Mouse (Mus musculus) telencephalon, adult 2 months (tissue): ENCODE measurements around the gene Gng8.

Experiments used
- DNase-seq: peaks from one replicate; pipeline ENCODE4 v3.0.0-alpha.2; 2011; ENCODE audit warnings: low read depth, low spot score

Gene Gng8

DNA sequence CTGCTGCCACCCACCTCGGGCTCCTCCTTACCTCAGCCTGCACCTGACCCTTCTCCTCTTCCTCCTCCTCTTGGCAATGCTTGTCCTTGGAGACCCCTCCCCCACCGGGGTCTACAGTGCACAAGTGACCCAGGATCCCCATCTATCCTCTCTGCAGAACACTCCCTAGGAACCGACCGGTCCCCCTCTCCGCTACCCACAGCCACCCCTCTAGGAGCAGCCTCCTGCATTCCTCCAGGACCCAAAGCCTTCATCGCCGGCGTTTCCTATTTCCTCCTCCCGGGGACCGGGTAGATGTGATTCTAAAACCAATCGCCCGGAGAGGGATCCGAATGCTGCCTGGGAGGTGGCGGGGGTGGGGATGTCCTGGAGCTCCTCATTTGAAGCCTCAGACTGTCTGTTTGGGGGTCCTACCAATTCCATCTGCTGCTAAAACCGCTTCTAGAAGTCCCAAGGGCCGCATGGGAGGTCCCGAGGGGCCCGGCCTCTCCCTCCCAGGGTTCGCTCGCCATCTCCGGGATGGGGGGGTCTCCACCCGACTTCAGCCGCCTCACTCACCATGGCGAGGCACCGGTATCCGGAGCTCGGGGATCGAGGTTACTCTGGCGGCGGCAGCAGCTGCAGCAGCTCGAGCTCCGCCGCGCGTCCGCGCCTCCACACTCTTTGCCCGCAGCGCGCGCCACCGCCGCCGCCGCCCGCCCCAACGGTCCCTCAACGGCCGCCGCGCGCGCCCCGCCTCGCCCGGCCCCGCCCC, 31.9 kb downstream of the Gng8 start:
- no peak for DNase-seq

DNA sequence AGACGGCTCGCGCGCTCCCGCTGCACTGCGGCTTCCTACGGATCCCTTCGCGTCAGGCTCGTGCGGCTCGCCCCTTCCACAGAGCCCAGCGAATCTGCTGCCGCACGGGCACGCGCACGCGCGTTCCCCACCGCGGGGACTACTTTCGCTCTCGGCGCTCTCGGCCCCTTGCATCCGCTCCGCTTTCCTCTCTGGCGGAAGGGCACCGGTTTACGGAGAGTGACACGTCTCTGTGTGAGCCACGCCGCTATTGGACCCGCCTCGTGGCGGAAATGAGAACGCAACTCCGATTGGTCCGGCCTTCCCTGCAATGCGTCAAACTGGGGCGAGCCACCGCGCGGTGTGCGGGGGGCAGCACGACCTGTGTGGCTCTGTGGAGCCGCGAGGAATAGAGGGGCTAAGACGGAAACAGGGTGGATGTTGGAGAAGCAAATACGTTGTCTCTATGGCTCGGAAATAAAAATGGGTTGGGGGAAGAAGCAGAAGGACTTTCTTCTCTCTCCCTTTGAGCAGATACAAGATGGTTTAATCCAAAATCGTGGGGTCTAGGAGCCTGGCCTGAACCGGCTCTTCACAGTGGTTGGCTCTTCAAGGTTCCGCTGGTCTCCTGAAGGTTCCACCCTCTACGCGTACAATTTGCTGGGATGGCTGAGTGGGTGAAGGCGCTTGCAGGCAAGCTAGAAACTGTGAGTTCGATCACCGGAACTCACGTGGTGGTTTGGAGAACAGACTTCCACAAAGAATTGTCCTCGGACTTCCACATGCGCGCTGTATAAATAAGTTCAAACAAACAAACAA, 32.6 kb downstream of the Gng8 start, which contains the start of gene Calm3:
TSS of gene Calm3 (minus strand) at position 78 of the 798 bp plus-strand sequence.
- peak; percentile 99 for DNase-seq

DNA sequence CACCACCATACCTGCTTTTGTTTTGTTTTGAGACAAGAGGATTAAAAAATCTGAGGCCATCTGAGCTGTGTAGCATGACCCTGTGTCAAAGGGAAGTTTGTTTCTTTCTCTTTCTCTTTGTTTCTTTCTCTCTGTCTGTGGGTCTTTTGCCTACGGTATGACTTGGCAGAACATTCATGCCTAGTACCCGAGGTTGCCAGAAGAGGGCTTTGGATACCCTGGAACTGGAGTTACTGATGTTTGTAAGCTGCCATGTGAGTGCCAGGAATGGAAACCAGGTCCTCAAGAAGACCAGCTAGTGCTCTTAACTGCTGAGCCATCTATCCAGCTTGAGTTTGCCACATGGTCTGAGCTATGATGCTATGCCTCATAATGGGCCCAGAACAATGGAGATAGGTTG, 36.8 kb downstream of the Gng8 start:
- no peak for DNase-seq

DNA sequence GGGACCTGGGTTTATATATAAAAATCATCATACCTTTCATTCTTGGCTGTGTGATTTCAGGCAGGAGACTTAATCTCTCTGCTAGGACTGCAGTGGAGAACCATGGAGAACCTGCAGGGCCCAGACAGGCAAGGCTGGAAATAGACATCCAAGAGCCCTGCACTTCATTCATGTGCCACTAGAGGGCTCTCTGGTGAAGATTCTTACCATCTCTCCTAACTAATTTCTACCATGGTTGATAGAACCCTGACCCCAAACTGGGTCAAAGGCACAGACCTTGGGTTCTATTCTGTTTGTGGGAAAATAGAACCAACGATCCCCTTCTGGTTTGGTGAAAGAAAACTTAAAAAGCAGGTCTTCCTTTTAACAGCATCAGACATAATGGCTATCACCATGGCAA, 39.3 kb downstream of the Gng8 start:
- DNase-seq: no peak

DNA sequence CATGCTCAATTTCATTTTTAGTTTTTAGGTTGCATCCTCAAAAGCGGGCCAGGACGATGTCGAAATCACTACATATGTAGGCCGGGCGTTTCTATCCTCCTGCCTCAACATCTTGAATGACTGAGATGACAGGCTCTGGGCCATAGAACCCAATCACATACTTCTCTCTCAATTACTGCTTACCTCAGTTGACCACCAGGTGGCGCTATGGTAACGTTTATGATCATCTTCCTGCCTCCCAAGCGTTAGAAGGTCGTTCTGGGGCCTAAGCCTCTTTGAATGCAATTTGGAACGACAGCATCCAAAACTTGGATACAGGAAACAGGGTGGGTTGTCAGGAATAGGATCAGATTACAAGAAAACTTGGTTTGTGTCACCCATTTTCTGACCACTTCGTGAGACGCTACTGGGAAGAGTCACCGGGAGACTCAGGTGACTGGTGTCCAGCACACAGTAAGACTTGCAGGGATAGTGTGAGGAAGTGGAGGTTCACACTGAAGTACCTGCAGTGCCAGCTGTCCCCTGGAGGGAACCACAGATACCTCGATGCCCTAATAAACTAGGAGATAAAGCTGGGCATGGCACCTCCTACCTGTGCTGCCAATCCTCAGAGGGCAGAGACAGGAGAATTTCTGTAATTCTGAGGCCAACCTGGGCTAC, 40.5 kb downstream of the Gng8 start:
- DNase-seq: no peak

DNA sequence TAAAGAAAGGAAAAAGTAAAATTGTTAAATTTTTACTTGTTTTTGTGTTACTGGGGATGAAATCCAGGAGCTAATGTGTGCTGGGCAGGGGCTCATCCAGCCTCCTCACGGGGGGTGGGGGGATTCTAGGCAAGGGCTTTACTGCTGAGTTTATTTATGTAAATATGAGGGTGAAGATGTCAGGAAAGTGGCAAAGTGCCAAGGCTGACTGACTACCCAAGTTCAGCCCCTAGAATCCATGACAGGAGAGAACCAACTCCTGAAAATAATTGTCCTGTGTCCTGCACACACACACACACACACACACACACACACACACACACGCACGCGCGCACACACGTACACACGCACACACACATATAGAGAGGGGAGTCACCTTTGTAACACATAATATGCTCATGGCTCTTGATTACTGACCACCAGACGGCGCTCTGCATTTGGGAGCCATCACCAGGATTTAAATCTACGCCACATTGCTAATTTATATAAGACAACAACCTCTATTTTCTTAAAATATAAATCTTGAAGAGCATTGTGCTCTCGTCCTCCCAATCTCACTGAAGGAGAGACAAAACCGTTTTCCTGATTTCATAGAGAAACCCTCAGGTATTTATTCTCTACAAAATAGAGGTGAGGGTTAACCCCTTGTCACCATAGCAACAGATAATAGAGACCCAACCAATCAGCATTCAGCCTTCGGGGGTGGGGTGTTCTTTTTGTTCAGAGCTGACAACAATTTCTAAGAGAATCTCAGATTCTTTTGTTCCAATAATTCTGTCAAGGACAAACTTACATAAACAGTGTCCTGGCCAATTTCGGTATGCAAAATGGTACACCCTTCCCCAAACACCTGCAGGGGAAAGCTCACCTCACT, 41.4 kb downstream of the Gng8 start:
- DNase-seq: no peak

DNA sequence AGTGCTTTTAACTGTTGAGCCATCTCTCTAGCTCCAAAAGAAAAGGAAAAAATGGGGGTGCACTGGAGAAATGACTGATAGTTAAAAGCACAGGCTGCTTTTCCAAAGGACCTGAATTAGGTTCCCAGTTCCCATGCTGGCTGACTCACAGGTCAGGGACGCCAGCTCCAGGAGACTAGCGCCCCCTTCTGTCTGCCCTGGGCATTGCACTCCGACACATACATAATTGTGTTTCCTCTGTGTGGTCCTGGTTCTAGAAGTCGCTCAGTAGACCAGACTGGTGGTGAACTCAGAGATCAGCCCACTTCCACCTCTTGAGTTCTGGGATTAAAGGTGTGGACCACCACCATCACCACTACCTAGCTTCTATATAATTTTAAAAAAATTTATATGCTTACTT, 45.7 kb downstream of the Gng8 start:
- no peak for DNase-seq

DNA sequence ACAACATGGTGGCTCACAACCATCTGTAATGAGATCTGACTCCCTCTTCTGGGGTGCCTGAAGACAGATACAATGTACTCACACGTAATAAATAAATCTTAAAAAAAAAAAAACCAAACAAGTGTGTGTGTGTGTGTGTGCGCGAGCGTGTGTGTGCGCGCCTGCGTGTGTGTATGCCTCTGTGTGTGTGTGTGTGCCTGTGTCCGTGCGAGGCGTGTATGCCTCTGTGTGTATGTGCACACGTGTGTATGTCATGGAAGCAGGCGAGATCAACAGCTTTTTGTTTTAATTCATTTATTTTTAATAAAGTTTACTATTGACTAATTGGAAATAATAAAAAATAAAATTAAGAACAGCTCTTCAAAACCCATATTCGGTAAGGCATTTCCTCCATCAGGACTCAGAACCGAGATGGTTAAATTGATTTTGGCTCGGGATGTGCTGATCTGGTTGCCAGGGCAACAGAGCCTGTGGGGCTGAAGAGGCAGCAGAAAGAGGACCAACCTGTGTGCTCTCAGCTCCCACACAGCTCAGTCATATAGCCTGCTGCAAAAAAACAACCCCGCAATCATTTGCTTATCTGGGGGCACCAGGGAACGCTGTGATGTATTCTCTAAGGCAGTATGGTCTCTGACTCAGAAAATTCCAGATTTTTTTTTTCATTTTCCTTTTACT, 46.7 kb downstream of the Gng8 start:
- no peak for DNase-seq

DNA sequence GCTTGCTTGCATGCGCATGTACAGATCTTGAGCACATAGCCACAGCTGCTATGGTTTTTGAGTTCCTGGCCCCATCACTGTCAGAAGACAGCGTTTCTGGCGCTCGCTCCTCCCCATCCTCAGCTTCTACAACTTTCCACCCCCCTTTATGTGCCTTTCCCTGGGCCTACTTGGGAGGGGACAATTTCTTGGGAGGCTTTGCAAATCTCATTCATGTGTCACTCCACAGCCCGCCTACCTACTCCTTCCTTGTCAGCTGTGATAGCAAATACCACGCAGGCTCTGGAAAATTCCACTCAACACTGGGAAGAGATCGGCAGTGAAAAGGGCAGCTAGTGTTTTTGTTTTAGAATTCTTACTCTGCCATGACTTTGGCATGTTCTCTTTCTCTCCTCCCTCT, 48.7 kb downstream of the Gng8 start:
- peak; percentile 94 for DNase-seq

DNA sequence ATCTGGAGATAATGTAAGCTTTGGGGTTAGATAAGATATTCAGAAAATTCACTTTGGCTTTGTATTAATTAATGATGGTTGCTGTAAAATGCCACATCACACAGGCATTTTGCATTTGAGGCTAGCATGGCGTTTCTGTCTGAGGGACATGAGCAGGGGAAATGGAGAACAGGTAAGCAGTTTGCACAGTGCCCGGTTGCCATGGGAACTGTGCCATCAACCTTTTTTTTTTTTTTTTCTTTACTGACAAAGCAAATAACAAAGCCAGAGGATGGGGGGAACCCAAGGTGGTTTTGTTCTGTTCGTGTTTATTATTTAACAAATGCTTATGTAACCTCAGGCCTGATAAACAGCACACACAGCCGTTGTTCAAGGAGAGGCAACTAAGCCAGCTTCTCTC, 51.3 kb downstream of the Gng8 start:
- DNase-seq: no peak

DNA sequence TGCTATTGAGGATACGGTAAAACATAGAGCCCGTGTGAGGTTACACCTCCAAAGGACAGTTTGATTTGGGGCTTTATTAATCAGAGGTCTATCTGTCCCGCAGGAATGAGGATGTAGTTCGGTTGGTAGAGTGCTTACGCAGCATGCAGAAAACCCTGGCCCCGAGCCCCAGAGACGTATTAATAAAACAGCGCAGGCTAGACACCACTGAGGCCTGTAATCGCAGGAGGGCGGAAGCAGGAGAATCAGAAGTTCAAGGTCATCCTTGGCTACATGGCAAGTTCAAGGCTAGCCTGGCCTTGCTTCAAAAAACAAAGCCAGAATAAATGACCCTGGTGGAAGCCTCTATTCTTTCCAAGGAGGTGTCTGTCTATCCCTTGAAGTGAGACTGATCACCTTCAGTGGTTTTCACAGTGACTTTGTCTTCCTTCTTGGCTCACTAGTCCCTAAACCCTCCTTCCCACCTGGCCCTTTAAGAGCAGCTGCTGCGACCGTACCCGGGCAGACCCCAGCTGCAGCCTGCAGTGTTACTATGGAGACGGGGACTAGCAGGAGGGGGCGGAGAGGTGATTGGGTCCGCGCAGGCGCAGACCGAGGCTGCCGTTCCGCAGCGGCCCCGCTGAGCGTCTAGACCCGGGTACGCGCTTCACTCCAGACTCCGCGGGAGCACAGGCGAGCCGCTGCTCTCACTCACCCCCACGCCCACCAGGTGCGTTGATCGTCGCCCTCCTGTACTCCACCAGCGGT, 52.6 kb downstream of the Gng8 start, which contains the start of gene Pnmal2:
TSS of gene Pnmal2 (plus strand) at position 622 of the 747 bp plus-strand sequence.
- DNase-seq: no peak

DNA sequence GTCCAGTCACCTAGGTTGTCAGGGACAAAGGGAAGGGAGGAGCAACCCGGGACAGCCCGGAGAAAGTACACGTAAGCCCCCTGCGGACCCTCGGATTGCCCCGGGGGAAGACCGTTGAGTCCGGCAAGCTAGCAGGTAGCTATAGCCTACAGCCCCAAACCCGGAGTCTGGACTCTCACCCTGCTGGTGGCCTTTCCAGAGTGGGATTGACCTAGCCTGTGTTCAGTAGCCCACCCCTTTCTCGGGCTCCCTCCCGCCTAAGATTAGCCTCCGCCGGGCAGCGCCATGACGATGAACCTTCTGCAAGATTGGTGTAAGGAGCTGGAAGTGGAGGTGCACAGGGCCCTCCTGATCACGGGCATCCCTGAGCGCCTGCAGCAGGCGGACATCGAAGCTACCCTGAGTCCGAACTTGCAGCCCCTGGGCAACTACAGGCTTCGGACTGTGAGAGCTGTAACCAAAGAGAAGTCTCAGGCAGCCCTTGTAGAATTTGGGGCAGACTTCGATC, 53.3 kb downstream of the Gng8 start:
- no peak for DNase-seq
